Mouse (Mus musculus) inflammation-experienced regulatory T-cells, adult 16 weeks (primary cell): Measurements from ENCODE around the gene Gm5128. TPM values are rescaled to one million over a fixed set of nuclear protein-coding genes. Genes with fewer than 3 reads are reported as not detected.

Experiments used
- polyA plus RNA-seq: library from polyadenylated mRNA; unstranded; fragments of 100-300 nt; shearing (Covaris generic); gene quantifications from one replicate; pipeline ENCODE4 v1.2.1, GENCODE M21; 2017

Gene Gm5128
- not detected for polyA plus RNA-seq

GRCm38 (mm10) chrX:135372984-135373383 lies at the start of gene Gm5128:
Gene Gm5128 (plus strand): TSS chrX:135373284.

Other genes starting within 250 kb of the Gm5128 start
- not detected for gene Gm15023, start 195.7 kb upstream of the Gm5128 start, polyA plus RNA-seq
- gene Tceal6, start 162.6 kb upstream of the Gm5128 start, polyA plus RNA-seq: not detected
- gene Pramel3, start 71.0 kb upstream of the Gm5128 start, polyA plus RNA-seq: 0.16 TPM
- not detected for gene Gm7903, start 60.6 kb downstream of the Gm5128 start, polyA plus RNA-seq
- gene AV320801, start 121.3 kb downstream of the Gm5128 start, polyA plus RNA-seq: not detected
- 0.35 TPM for gene Nxf7, start 225.5 kb downstream of the Gm5128 start, polyA plus RNA-seq